Mouse (Mus musculus) ES-E14 (cell line): ENCODE measurements at regions not wholly inside any gene's neighbourhood (a gene's known extent, or its start where the extent isn't known, plus 50 kb on each side); places are given as distances from the start of the nearest gene placed in this dataset.

Experiments used
- DNase-seq: peaks from one replicate; pipeline ENCODE4 v3.0.0-alpha.2; 2013; ENCODE audit warnings: low read depth, low spot score
- H3K27ac ChIP-seq: 2 replicates; pipeline ENCODE4 v1.5.1; 2012; ENCODE audit warnings: low read depth, mild to moderate bottlenecking, low read length, moderate library complexity, mixed read lengths; ENCODE audit not compliant: poor library complexity, insufficient read depth, severe bottlenecking
- H3K36me3 ChIP-seq: 2 replicates; pipeline ENCODE4 v1.6.1; 2012; ENCODE audit warnings: mild to moderate bottlenecking, low read length, moderate library complexity, mixed read lengths; ENCODE audit not compliant: control insufficient read depth, poor library complexity, insufficient read depth, severe bottlenecking
- H3K4me1 ChIP-seq, 2 experiments: fragments of 150-350 bp in 1 of 2; sonication (generic) in 1 of 2; 2 replicates each; pipeline ENCODE4 v1.6.1; 2012; ENCODE audit warnings: low read length in 2 of 2, mild to moderate bottlenecking in 1 of 2, mixed read lengths in 1 of 2; ENCODE audit not compliant: control insufficient read depth in 2 of 2, insufficient read depth in 2 of 2, poor library complexity in 1 of 2
- H3K4me3 ChIP-seq, 2 experiments: fragments of 150-350 bp in 1 of 2; sonication (generic) in 1 of 2; 2 replicates each; pipeline ENCODE4 v1.5.1; 2012; ENCODE audit warnings: low read length in 2 of 2, low read depth in 1 of 2, mild to moderate bottlenecking in 1 of 2, mixed read lengths in 1 of 2; ENCODE audit not compliant: insufficient read depth in 1 of 2, poor library complexity in 1 of 2, severe bottlenecking in 1 of 2
- H3K9ac ChIP-seq: 2 replicates; pipeline ENCODE4 v1.6.1; 2012; ENCODE audit warnings: low read depth, mild to moderate bottlenecking, low read length, mixed read lengths; ENCODE audit not compliant: poor library complexity, insufficient read depth, severe bottlenecking
- H3K9me3 ChIP-seq: fragments of 150-350 bp; sonication (generic); 2 replicates; pipeline ENCODE4 v1.6.1; 2012; ENCODE audit warnings: low read depth, mild to moderate bottlenecking, low read length; ENCODE audit not compliant: control insufficient read depth, insufficient read depth
- CHD2 ChIP-seq: IDR thresholded peaks from 2 replicates; pipeline ENCODE4 v1.6.1; 2014; ENCODE audit warnings: mild to moderate bottlenecking, low read depth, low read length, inconsistent platforms
- HCFC1 ChIP-seq: IDR thresholded peaks from 2 replicates; pipeline ENCODE4 v1.6.1; 2012; ENCODE audit warnings: low read length, inconsistent platforms, borderline replicate concordance; ENCODE audit not compliant: insufficient read depth
- MAFK ChIP-seq: IDR thresholded peaks from 2 replicates; pipeline ENCODE4 v1.6.1; 2014; ENCODE audit warnings: mild to moderate bottlenecking, low read depth, low read length, inconsistent platforms; ENCODE audit not compliant: insufficient read depth
- ZC3H11A ChIP-seq: IDR thresholded peaks from 2 replicates; pipeline ENCODE4 v1.6.1; 2012; ENCODE audit warnings: low read depth, mild to moderate bottlenecking, inconsistent platforms, low read length, borderline replicate concordance
- ZNF384 ChIP-seq: IDR thresholded peaks from 2 replicates; pipeline ENCODE4 v1.6.1; 2012; ENCODE audit warnings: low read depth, low read length, inconsistent platforms
- in situ Hi-C, 2 experiments: fragments of 600-800 bp; cut with MboI; formaldehyde crosslinking; loops; one replicate each; pipeline ENCODE4 v1.15.1; 2025; ENCODE audit warnings: low sequenced_read_pairs in 2 of 2, inconsistent platforms in 1 of 2; ENCODE audit not compliant: unreplicated experiment in 2 of 2

DNA sequence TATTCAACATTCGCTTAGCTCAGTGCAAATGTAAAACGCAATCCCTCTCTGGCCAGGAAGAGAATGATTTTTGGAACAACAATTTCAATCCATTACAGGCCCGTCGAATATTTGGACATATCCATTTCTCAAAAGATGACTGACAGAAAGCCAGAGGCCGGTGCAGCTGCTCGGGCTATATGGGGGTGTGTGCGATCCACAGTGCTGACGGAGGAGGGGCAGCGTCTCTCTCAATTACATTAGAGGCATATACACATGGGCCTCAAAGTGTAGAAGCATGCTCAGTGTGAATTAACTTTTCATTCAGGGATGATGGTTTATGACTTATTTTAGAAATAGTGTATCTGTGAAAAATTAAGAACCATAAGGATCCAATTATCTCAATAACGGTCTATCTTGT is 483.4 kb upstream of the Cdh4 start:
- DNase-seq: no peak
- Histone ChIP-seq H3K4me1 (no peaks in the 10 kb centered on the region), H3K9me3 (no peaks in the 10 kb centered on the region), H3K9ac (no peak overlapping the region), H3K36me3 (no peaks in the 10 kb centered on the region), H3K27ac (no peak overlapping the region), H3K4me3 (no peak overlapping the region)
- in situ Hi-C loops: no loop called here
- TF ChIP-seq HCFC1 (no peak), ZC3H11A (no peak), MAFK (no peak), ZNF384 (no peak), CHD2 (no peak)

DNA sequence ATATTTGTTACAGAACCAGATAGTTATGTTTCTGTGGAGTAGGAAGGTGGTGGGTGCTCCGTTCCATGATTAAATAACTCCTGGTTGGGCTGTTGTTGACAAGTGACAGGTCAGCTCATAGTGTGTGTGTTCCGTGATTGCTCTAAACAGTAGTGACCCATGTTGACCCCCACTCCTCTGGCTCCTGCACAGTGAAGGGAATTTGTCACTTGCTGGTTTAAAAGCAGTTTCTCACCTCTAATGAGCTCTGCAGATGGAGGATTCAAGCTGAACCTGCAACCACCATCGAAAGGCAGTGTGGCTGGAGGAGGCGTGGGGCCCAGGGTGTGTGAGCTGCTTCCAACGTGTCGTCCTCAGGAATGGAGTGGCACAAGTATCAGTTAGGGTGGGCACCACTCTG is 482.6 kb upstream of the Cdh4 start:
- in situ Hi-C loops: no loop called here
- Histone ChIP-seq H3K9me3 (no peaks in the 10 kb centered on the region), H3K4me3 (no peak overlapping the region), H3K36me3 (no peaks in the 10 kb centered on the region), H3K4me1 (no peaks in the 10 kb centered on the region), H3K9ac (no peak overlapping the region), H3K27ac (no peak overlapping the region)
- no peak for TF ChIP-seq MAFK
- no peak for TF ChIP-seq ZC3H11A
- no peak for TF ChIP-seq ZNF384
- no peak for TF ChIP-seq CHD2
- TF ChIP-seq HCFC1: no peak
- no peak for DNase-seq

DNA sequence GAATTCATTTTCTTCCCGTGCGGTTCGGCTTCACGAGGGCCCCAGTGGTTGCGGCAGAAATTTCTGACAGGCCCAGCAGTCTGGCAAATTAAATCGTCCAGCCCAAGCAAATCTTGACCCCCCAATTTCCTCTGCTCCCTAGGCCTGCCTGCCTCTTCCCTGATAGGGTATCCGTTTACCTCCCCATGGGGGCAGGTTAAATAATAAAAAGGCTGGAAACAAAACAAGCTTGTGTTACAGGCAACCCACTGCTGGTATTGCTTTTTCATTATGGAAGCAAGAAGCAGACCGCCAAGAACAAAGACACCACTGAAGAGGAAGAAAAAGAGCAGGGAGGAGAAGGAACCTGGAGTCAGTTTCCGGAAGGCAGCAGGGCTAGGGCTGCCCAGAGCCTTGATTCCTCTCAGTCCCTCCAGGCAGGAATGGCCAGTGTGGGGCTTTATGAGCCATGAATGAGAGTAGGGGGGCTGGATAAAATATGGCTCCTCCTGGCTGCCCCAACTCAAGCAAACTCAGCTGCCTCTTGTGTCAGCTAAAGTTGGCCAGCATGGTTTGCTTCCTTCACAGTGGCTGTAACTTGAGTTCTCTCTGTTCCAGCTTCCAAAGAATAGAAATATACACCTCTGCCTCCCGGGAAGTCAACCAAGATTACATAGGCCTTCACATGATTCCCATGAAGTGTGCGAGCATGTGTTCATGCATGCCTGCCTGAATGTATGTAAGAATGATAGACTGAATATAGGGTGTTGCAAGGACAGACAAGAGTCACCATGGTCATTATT is 474.5 kb upstream of the Cdh4 start:
- Histone ChIP-seq H3K27ac (no peak overlapping the region), H3K9ac (no peak overlapping the region), H3K4me3 (no peak overlapping the region), H3K9me3 (no peaks in the 10 kb centered on the region), H3K4me1 (no peaks in the 10 kb centered on the region), H3K36me3 (no peaks in the 10 kb centered on the region)
- in situ Hi-C loops: no loop called here
- no peak for DNase-seq
- TF ChIP-seq ZNF384: no peak
- TF ChIP-seq MAFK: no peak
- TF ChIP-seq ZC3H11A: no peak
- no peak for TF ChIP-seq CHD2
- no peak for TF ChIP-seq HCFC1

DNA sequence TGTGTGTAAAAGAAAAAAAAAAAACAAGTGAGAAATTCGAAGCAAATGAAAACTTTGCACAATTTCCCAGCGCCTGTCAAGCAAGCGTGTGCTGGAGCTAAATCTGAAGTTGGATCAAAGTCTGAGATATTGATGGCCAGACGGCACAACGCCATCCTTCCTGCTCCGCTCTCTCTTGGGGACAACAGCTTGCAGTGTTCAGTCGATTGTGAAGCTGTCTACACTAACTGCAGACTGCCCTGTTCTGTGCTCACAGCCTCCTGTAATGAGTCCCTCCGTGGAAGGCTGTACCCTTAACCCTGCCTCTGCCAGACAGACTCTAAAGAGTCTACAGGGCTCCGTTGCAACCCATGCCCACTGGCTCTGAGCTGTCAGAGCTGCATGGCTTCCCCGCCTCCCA is 472.5 kb upstream of the Cdh4 start:
- Histone ChIP-seq H3K4me3 (no peak overlapping the region), H3K36me3 (no peaks in the 10 kb centered on the region), H3K4me1 (no peaks in the 10 kb centered on the region), H3K27ac (no peak overlapping the region), H3K9ac (no peak overlapping the region), H3K9me3 (no peaks in the 10 kb centered on the region)
- TF ChIP-seq ZC3H11A (no peak), HCFC1 (no peak), CHD2 (no peak)
- DNase-seq: no peak
- in situ Hi-C loops: no loop called here
